Mouse (Mus musculus): Measurements from ENCODE around the gene Htt.
"Not testable (repeated sequence)": the region's sequence is repeated elsewhere in the genome, so short reads cannot be mapped to it uniquely, and the experiment has no call there.

The Htt gene

DNA sequence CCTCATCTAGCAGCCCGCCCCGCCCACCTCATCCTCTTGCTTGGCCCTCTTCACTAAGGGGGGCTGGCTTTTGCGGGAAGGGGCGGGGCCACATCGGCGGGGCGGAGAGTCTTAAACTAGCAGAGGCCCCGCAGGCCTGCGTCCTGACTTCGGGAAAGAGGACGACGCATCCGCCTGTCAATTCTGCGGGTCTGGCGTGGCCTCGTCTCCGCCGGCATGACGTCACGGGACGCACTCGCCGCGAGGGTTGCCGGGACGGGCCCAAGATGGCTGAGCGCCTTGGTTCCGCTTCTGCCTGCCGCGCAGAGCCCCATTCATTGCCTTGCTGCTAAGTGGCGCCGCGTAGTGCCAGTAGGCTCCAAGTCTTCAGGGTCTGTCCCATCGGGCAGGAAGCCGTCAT lies at the start of gene Htt:
TSS of gene Htt (plus strand) at position 232 of the 400 bp plus-strand sequence.
- DNase-seq (ENCODE audit: low read depth, low spot score), result peak; percentile 99

DNA sequence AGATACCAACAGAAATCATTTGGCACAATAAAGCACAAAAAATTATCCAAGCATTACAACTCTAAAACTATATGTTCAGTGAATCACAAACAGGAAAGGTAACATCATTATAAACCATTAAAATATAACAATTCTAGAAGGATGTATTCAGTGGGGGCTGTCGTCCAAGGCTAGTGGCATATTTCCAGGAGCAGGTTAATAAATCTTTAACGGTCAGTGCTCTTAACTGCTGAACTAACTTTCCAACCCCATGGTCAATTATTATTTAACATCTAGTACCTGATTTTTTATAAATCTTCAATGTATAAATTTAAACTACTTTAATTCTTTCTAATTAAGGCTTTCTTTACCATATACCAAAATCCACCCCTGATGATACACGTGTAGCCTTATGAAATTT lies 47.2 kb upstream of the Htt start:
- not testable (repeated sequence) for DNase-seq (ENCODE audit: low read depth, low spot score)

GRCm38 (mm10) chr5:34714816-34715215 lies 46.7 kb upstream of the Htt start:
- no peak for DNase-seq (ENCODE audit: low read depth, low spot score)

DNA sequence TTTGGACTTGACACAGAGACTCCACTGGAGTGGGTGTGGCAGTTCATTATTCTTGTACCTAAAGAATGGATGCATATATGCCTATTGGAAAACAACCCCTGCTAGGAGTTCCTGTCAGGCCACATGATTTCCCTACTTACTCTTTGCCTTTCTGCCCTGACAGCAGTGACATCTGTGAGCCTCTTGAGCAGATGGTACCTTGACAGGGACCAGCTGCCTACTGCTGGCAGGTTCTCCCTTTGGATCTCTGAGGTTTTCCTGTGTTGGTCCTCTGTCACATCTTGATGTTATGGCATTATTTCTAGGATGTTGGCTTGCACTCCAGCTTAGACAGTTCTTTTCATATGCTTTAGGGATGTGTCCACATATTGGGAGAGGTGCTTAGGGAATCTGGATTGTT lies 32.4 kb upstream of the Htt start:
- DNase-seq (ENCODE audit: low read depth, low spot score), result no peak

- DNase-seq (ENCODE audit: low read depth, low spot score), result no peak
Observed at GRCm38 (mm10) chr5:34730255-34730654, 31.3 kb upstream of the Htt start.

DNA sequence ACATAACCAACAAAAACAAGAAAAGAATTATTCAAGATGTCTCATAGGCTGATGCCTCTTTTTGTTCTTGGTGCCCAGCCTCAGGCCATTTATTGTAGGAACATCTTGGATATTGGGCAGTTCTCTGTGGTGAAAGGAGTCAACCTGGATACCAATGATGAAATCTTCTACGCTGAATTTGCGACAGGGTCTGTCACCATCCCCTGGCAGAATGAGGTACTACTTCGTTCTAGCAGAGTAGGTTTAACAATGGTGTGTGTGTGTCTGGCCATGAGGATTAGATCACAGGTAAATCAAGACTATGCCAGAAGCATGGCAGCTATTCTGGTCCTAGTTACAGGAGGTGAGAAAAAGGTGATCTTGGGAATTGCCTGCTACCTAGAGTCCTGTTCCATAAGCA lies 10.1 kb upstream of the Htt start:
- peak; percentile 11 for DNase-seq (ENCODE audit: low read depth, low spot score)

DNA sequence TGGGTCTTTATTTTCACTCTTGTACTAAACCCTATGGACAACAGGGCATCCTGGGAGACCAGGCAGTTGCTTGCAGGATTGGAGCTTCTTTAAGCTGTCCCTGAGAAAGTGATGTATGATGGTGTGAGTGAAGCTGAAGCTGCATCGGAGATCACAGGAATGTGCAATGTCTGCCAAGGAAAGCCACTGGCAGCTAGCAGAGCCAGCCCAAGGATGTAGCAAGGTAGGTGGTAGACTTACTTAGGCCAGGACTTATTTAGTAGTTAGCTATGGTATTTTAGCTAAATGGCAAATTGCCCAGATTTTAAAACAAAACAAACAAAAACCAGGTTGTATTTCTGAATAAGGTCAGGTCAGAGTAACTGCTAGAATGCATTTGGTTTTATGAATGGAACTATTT lies 2.8 kb upstream of the Htt start:
- no peak for DNase-seq (ENCODE audit: low read depth, low spot score)

DNA sequence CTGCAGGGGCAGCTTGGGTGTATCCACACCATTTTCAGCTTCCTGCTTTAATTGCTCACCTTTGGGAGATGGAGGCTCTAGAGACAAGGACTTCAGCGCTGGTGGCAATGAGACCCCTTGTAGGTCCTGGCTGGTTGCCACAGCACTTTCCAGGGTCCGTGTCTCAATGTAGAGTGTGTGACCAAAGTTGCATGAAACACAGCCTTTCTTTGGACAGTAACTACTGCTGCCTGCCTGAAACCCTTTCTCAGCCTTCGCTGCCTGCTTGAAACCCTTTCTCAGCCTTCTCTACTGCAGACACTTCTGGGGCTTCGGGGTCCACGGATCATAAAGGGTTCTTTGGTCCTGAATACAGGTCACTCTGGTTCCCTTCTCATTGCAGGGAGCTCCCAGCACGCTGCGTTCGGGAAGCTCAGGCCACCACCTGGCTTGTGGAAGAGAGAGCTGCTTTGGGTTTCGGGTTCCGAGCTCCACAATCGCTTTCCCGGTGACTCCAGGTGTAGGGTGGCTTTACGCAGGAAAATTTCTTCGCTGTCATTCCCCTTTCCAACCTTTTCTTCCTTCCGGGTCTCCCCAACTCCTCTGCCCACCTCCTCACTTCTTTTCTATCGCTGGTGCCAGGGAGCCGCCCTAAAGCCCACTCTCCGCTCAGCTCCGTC lies 561 bp upstream of the Htt start:
- no peak for DNase-seq (ENCODE audit: low read depth, low spot score)

- peak; percentile 73 for DNase-seq (ENCODE audit: low read depth, low spot score)
Observed at GRCm38 (mm10) chr5:34761934-34762611, 533 bp downstream of the Htt start.

- no peak for DNase-seq (ENCODE audit: low read depth, low spot score)
Observed at GRCm38 (mm10) chr5:34771818-34772217, 10.3 kb downstream of the Htt start.

GRCm38 (mm10) chr5:34772696-34773245 lies 11.2 kb downstream of the Htt start:
- no peak for DNase-seq (ENCODE audit: low read depth, low spot score)

DNA sequence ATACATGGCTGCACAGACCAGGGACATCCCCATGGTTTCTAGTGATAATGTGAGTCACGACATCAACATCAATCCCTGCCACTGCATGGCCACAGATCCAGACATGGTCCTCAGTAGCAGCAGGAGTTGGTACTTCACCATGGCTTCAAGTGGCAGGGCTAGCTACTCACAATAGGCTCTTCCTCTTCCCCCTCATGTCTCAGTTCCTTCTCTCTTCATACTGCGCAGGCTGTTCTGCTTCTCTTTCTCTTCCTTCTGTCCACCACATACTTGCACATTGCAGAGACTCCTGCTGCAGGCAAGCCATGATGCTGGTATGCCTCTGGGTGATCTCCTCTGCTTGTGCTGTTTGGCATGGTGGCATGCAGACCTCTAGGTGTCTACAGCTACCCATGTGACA lies 11.9 kb downstream of the Htt start:
- no peak for DNase-seq (ENCODE audit: low read depth, low spot score)

- no peak for DNase-seq (ENCODE audit: low read depth, low spot score)
Observed at GRCm38 (mm10) chr5:34785027-34785426, 23.5 kb downstream of the Htt start.

- no peak for DNase-seq (ENCODE audit: low read depth, low spot score)
Observed at GRCm38 (mm10) chr5:34791141-34791540, 29.6 kb downstream of the Htt start.

- no peak for DNase-seq (ENCODE audit: low read depth, low spot score)
Observed at GRCm38 (mm10) chr5:34800292-34800953, 38.9 kb downstream of the Htt start.

DNA sequence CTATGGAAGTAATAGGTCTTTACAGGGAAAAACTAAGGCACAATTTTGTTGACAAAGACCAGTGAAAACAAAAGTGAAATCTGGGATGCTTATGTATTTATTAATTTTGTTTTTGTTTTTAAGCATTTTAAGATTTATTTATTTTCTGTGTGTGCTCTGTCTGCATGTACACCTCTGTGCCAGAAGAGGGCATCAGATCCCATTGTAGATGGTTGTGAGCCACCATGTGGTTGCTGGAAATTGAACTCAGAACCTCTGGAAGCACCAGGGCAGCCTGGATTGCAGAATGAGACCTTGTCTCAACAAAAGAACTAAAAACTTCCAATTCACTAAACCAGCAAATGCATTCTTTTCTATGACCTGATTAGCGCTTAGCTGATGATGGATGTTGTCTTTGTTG lies 44.5 kb downstream of the Htt start:
- peak; percentile 17 for DNase-seq (ENCODE audit: low read depth, low spot score)

GRCm38 (mm10) chr5:34822431-34823149 lies 61.0 kb downstream of the Htt start:
- DNase-seq (ENCODE audit: low read depth, low spot score), result no peak

- DNase-seq (ENCODE audit: low read depth, low spot score), result no peak
Observed at GRCm38 (mm10) chr5:34854079-34854478, 92.5 kb downstream of the Htt start.

DNA sequence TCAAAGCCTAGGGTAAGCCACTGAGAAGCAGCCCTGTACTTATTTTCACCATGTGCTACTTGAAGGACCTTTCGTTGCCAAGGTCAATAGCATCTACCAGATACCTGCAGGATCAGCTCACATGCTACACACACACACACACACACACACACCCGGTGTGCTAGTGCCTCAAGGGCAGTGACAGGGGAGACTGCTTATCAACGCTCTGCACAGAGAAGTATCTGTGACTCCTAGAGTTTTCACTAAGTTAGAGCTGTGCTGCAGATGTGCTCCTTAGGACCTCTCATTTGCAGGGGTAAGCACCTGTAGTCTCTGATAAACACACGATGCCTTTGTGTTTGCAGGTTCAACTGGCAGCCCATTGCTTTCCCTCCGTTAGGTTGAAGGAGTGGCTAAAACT lies 103.8 kb downstream of the Htt start:
- no peak for DNase-seq (ENCODE audit: low read depth, low spot score)

- DNase-seq (ENCODE audit: low read depth, low spot score), result not testable (repeated sequence)
Observed at GRCm38 (mm10) chr5:34880307-34880706, 118.8 kb downstream of the Htt start.

DNA sequence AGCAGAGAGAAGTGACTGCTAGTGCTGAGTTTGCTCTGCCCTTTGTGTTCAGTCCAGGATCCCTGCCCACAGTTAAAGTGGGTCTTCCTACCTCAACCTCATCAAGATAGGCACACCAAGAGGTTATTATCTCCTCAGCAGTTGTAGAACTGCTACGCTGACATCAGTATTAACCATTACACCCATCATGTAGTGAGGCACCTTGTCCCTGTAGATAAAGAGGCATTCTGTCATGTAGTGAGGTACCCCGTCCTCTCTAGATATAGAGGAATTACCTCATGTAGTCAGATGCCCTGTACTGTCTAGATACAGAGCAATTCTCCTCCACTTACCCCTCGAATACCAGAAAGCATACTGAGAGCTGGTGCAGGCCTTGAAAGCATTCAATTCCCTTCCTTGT lies 119.5 kb downstream of the Htt start:
- DNase-seq (ENCODE audit: low read depth, low spot score), result no peak

GRCm38 (mm10) chr5:34885250-34885649 lies 123.7 kb downstream of the Htt start:
- peak; percentile 41 for DNase-seq (ENCODE audit: low read depth, low spot score)

Data from ZHBTc4 (cell line).